Mouse (Mus musculus): Measurements from ENCODE around the gene Kif6.

Kif6 gene

DNA sequence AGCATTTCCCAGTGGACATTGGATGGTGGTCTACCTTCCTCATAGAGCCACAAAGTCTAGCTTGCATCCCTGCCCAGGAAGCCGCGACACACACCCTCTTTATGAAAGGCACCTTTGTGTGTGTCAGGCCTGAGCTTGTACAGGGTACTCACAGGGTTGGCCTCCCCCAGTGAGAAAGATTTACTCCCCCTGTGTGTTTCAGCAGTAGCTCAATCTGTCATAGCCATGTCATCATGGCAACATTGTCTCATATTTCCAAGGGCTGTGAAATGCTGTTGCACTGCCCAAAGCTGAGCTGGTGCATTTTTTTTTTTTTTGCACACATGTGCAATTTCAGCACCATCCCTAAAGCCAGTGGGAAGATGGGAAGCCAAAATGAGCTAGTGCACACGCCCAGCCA lies 224.3 kb downstream of the Kif6 start:
- DNase-seq (ENCODE audit: low spot score in 2 of 2), result no peak

GRCm38 (mm10) chr17:49851210-49851609 lies 236.3 kb downstream of the Kif6 start:
- DNase-seq (ENCODE audit: low spot score in 2 of 2), result no peak

DNA sequence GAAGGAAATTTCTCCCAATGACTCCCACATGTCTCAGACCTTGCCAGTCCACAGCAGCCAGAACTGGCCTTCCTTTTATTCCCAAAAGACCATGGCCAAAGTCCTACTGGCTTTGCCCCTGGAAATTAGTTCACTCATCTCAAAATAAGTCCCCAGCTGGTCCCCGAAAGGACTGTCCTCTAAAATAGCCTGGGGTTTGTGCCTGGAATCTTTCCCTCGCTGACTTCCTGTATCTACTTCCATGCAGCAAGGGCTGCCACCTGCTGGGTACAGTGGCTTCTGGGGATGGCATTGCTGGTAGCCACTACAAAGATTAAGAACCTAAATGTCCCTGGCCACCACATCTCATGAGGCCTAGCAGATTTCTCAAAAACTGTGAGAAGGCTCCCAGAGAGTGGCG lies 237.2 kb downstream of the Kif6 start:
- peak; percentile 11 to 29 for DNase-seq (ENCODE audit: low spot score in 2 of 2)

- no peak for DNase-seq (ENCODE audit: low spot score in 2 of 2)
Measured at GRCm38 (mm10) chr17:49855785-49856184, 240.8 kb downstream of the Kif6 start.

DNA sequence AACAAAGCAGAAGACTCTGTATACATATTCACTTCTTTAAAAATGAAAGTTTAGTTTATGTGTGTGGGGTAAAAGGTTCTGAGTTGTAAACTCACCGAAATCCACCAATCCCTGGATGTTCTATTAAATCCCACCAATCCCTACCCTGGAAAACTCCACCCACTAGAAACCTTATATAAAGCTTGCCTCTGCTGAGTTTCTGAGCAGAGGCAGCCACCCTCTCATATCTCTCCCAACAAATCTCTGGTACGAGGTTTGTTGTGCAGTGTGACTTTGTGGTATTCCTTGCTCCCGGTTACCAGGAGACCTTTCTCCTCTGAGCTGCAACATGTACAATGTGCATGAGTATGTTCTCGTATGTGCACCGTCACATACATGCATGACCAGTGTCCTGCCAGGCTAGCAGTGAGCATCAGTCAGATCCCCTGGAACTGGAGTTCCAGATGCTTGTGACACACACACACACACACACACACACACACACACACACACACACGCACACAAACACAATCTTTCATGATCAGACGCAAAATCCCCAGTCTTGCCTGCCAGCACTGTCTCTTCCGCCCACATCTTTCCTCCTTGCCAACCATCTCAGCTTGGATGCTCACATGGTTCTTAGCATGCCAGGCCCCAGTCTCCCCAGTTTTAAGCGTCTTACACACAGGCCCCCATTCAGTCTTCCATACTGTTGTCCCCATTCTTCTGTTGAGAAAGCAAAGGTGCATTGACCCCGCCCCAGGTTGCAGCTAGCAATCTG lies 245.3 kb downstream of the Kif6 start:
- no peak for DNase-seq (ENCODE audit: low spot score in 2 of 2)

GRCm38 (mm10) chr17:49863597-49863996 lies 248.7 kb downstream of the Kif6 start:
- no peak for DNase-seq (ENCODE audit: low spot score in 2 of 2)

GRCm38 (mm10) chr17:49865604-49866003 lies 250.7 kb downstream of the Kif6 start:
- no peak for DNase-seq (ENCODE audit: low spot score in 2 of 2)

GRCm38 (mm10) chr17:49866653-49867215 lies 251.8 kb downstream of the Kif6 start:
- no peak for DNase-seq (ENCODE audit: low spot score in 2 of 2)

DNA sequence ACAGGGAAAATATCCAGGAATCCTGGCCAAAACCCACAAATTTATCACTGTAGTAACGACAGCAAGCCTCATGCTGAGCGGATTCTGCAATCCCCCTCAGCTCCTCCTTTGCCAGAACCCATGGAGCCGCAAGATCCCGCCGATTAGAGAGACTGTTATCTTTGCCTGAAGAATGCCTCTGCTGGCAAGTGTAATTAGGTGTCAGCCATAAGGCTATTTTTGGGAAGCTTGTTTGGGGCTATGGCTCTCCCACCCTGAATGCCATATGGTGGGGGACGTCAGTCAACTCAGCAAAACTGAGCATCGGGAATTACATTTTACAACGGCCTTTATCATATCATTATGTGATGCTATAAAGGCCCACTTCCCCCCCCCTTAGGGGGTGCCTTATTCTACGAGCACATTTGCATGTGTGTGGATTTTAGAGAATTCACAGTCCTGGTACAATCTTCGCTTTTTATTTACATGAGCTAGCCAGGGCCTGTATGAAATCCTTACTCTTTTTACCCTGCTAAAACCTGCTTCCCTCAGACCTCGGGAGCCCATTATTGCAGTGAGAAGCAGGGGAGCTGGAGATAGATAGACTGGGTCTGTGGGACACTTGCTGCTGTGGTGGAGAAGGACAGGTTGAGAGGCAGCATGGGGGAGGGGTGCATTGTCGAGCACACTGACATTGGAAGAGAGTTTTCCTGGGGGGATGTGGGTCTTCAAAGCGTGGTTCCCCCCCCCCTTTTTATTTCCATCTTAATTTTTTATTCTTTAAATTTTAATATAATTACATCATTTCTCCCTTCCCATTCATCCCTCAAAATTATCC lies 252.6 kb downstream of the Kif6 start:
- no peak for DNase-seq (ENCODE audit: low spot score in 2 of 2)

DNA sequence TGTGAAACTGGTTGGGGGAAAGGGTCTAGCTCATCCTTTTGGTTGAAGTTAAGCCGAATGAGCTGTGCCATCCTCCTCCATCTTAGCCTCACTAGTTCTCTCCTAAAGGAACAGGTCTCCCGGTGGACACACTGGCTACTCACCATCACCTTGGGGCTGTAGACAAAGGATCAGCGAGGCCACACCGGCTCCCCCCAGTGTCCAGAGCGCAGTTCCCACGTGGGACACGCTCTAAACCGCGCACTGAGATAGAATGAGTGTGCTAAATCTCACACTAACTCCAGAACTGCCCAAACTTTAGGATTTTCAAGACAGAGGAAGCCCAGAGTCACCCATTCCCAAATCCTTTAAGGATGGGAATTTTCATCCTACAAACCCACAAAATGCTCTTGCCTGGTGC lies 254.3 kb downstream of the Kif6 start:
- DNase-seq (ENCODE audit: low spot score in 2 of 2), result no peak

GRCm38 (mm10) chr17:49872305-49872704 lies 257.4 kb downstream of the Kif6 start:
- no peak for DNase-seq (ENCODE audit: low spot score in 2 of 2)

DNA sequence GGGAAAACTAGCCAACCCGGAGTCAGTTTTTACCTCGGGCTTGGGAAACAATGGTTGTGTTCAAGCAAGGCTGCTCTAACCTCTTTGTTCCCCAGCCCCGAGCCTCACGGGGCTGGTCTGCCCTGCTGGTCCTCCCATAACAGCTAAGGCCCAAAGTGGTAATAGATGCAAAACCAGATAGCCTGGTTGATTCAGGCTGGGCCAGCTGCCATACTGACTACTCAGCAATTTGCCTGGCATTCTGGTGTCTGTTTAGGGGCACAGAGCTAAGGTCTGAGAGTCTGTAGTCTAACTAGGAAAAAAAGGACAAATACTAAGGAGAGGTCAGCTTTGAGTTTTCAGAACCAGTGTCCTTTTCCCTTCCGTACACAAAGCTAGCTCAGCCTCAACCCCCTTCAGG lies 259.8 kb downstream of the Kif6 start:
- DNase-seq (ENCODE audit: low spot score in 2 of 2), result no peak

GRCm38 (mm10) chr17:49875401-49875800 lies 260.5 kb downstream of the Kif6 start:
- no peak for DNase-seq (ENCODE audit: low spot score in 2 of 2)

DNA sequence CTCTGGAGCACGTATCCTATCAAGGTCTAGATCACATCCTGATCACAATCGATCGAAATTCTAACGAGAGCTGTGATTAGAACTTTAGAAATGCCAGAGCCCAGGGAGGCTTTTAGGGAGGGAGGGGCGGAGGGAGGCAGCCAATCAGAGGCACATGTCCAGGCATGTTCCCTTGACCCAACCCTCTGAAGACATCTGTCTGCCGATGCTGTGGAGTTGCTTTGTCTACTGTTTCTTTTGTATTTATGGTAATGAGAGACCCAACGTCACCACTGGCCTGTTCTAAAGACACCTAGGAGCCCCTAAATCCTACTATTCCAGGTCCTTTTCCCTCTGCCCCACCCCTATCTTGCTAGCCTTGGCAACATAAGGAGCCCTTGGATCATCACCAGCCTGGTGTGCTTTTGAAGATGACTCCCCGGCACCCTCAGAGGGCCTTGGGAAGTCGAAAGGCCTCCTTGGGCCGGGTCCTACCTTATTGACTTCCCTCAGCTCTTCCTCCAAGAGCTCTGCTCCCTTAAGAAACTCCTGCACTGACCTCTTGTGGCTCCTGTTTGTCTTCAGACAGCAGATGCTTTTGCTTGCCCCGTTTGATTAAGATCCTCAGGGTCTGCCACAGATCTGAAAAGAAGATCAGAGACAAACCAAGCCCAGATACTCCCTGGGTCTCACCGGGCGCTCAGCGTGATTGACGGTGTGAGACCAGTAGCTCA lies 261.2 kb downstream of the Kif6 start:
- no peak for DNase-seq (ENCODE audit: low spot score in 2 of 2)

GRCm38 (mm10) chr17:49880919-49881744 lies 266.2 kb downstream of the Kif6 start:
- DNase-seq (ENCODE audit: low spot score in 2 of 2), result no peak

DNA sequence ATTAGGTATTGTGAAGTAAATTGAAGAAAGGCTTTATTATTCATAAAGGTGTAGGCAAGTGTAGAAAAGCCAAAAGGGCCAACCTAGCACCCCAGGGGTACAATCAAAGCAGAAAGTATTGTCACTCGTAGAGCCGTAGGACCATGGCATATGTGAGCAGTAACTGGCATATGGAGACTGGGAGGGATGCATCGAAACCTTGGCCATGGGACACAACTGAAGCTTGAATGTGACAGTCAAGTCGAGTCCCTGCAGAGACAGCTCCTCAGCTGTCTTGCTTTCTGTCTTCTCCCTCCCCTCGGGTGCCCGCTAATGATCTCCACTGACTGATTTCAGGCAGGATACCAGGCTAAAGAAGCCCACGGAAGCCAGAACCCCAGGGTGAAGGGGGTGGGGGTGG lies 266.9 kb downstream of the Kif6 start:
- DNase-seq (ENCODE audit: low spot score in 2 of 2), result no peak

- DNase-seq (ENCODE audit: low spot score in 2 of 2), result no peak
Measured at GRCm38 (mm10) chr17:49883136-49883755, 268.3 kb downstream of the Kif6 start.

DNA sequence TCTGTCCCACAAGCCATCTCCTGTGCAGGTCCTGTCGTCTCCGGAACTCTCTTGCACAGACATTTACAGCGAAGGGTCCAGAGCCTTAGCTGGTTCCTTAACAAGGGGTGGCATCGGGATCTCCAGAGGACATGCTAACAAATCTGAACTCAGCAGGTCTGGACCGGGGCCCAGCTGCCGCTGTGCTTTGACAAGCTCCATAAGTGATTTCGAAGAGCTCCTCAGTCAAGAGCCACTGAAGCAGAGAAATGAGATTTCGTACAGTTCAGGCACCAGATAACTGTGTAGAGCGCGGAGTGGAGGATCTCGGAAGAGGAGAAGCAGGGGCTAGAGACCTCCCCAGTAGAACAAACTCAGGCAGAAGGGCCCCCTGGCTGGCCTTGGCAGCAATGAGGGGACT lies 270.1 kb downstream of the Kif6 start:
- no peak for DNase-seq (ENCODE audit: low spot score in 2 of 2)

DNA sequence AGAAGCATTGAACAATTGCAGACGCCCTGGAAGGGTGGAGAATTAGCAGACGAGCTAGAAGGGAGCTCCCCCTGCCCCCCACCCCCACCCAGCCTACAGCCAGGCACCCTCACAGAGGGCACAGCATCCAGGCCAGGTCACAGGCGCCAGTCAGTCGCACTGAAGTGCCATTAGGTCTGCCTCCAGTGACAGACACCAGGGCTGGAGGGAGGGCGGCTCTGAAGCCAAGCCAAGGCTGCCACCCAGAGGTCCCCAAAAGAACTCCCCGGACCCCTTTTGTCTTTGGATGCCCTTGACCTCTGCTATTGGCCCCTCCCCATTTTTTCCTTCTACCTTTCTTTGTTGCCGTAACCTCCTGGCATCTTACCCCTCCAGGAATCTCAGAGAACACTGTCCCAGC lies 274.7 kb downstream of the Kif6 start:
- DNase-seq (ENCODE audit: low spot score in 2 of 2), result no peak

DNA sequence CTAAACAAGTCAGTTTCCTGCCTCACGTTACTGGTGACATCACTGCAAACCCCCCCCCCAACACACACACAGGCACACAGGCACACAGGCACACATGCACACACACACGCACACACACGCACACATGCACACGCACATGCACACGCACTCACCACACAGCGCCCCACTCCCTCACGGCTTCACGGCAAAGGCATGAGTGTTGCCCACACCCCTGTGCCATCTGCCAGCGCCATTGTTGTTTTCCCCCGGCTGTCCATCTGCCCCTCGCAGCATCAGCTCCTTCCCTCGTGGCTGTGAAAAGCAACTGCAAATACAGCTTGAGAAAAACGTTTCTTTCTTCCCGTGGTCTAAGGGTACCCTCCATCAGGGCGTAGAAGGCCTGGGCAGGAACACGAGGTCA lies 275.9 kb downstream of the Kif6 start:
- no peak for DNase-seq (ENCODE audit: low spot score in 2 of 2)

- DNase-seq (ENCODE audit: low spot score in 2 of 2), result no peak
Measured at GRCm38 (mm10) chr17:49892390-49892789, 277.5 kb downstream of the Kif6 start.

Measured in heart, adult 9 months (tissue).